Mouse (Mus musculus): ENCODE measurements at regions not wholly inside any gene's neighbourhood (a gene's known extent, or its start where the extent isn't known, plus 50 kb on each side); places are given as distances from the start of the nearest gene placed in this dataset.

GRCm38 (mm10) chr5:26451306-26451705 lies 193.8 kb downstream of the Gm7361 start:
- no peak for ATAC-seq (ENCODE audit: low read depth)
- 69% methylated on average over 1 of the region's 1 CpGs for WGBS

GRCm38 (mm10) chr5:26457627-26458026 lies 200.1 kb downstream of the Gm7361 start:
- DNase-seq (ENCODE audit: low spot score) (no peak), ATAC-seq (ENCODE audit: low read depth) (no peak)
- Histone ChIP-seq H3K9ac (ENCODE audit: low read depth, low read length) (no peak overlapping the region), H3K27me3 (replicated peaks; ENCODE audit: control insufficient read depth, insufficient read depth, low read length) (no peaks in the 10 kb centered on the region), H3K9me3 (ENCODE audit: control insufficient read depth, low read length) (no peaks in the 10 kb centered on the region), H3K4me3 (ENCODE audit: low read depth, low read length) (no peak overlapping the region), H3K4me2 (ENCODE audit: low read depth, low read length) (no peak overlapping the region), H3K36me3 (ENCODE audit: control insufficient read depth, insufficient read depth, low read length) (no peaks in the 10 kb centered on the region), H3K27ac (replicated peaks; ENCODE audit: low read depth, low read length) (no peak overlapping the region), H3K4me1 (ENCODE audit: control insufficient read depth, insufficient read depth, low read length) (no peaks in the 10 kb centered on the region)
- 80% methylated on average over 4 of the region's 4 CpGs for WGBS

More at GRCm38 (mm10) chr5:26451306-26451705, 193.8 kb downstream of the Gm7361 start:
- Histone ChIP-seq H3K36me3 (ENCODE audit: control insufficient read depth, insufficient read depth, low read length) (no peaks in the 10 kb centered on the region), H3K9ac (ENCODE audit: low read depth, low read length) (no peak overlapping the region), H3K27ac (replicated peaks; ENCODE audit: low read depth, low read length) (no peak overlapping the region), H3K9me3 (ENCODE audit: control insufficient read depth, low read length) (no peaks in the 10 kb centered on the region), H3K27me3 (replicated peaks; ENCODE audit: control insufficient read depth, insufficient read depth, low read length) (no peaks in the 10 kb centered on the region), H3K4me1 (ENCODE audit: control insufficient read depth, insufficient read depth, low read length) (no peaks in the 10 kb centered on the region), H3K4me3 (ENCODE audit: low read depth, low read length) (no peak overlapping the region), H3K4me2 (ENCODE audit: low read depth, low read length) (no peak overlapping the region)
- no peak for DNase-seq (ENCODE audit: low spot score)

GRCm38 (mm10) chr5:26466666-26467065 lies 209.2 kb downstream of the Gm7361 start:
- Histone ChIP-seq H3K27ac (replicated peaks; ENCODE audit: low read depth, low read length) (no peak overlapping the region), H3K36me3 (ENCODE audit: control insufficient read depth, insufficient read depth, low read length) (no peaks in the 10 kb centered on the region), H3K4me1 (ENCODE audit: control insufficient read depth, insufficient read depth, low read length) (no peaks in the 10 kb centered on the region), H3K4me2 (ENCODE audit: low read depth, low read length) (no peak overlapping the region), H3K9me3 (ENCODE audit: control insufficient read depth, low read length) (no peaks in the 10 kb centered on the region), H3K27me3 (replicated peaks; ENCODE audit: control insufficient read depth, insufficient read depth, low read length) (no peaks in the 10 kb centered on the region), H3K9ac (ENCODE audit: low read depth, low read length) (no peak overlapping the region), H3K4me3 (ENCODE audit: low read depth, low read length) (no peak overlapping the region)
- 78% methylated on average over 1 of the region's 1 CpGs for WGBS
- ATAC-seq (ENCODE audit: low read depth) (no peak), DNase-seq (ENCODE audit: low spot score) (no peak)

- Histone ChIP-seq H3K27me3 (replicated peaks; ENCODE audit: control insufficient read depth, insufficient read depth, low read length) (no peaks in the 10 kb centered on the region), H3K36me3 (ENCODE audit: control insufficient read depth, insufficient read depth, low read length) (no peaks in the 10 kb centered on the region), H3K4me2 (ENCODE audit: low read depth, low read length) (no peak overlapping the region), H3K27ac (replicated peaks; ENCODE audit: low read depth, low read length) (no peak overlapping the region), H3K4me1 (ENCODE audit: control insufficient read depth, insufficient read depth, low read length) (no peaks in the 10 kb centered on the region), H3K4me3 (ENCODE audit: low read depth, low read length) (no peak overlapping the region), H3K9me3 (ENCODE audit: control insufficient read depth, low read length) (no peaks in the 10 kb centered on the region), H3K9ac (ENCODE audit: low read depth, low read length) (no peak overlapping the region)
- ATAC-seq (ENCODE audit: low read depth) = no peak
- DNase-seq (ENCODE audit: low spot score) = no peak
- WGBS = 65% methylated on average over 2 of the region's 2 CpGs
Observed at GRCm38 (mm10) chr5:26485726-26486125, 228.2 kb downstream of the Gm7361 start.

- WGBS = 70% methylated on average over 2 of the region's 2 CpGs
Observed at GRCm38 (mm10) chr5:26494003-26494402, 236.5 kb downstream of the Gm7361 start.

GRCm38 (mm10) chr5:26497641-26498430 lies 240.3 kb downstream of the Gm7361 start:
- no peak overlapping the region for H3K4me3 ChIP-seq (ENCODE audit: low read depth, low read length)
- H3K9ac ChIP-seq (ENCODE audit: low read depth, low read length) = no peak overlapping the region
- no peak for DNase-seq (ENCODE audit: low spot score)
- H3K9me3 ChIP-seq (ENCODE audit: control insufficient read depth, low read length) = no peaks in the 10 kb centered on the region
- no peaks in the 10 kb centered on the region for H3K27me3 ChIP-seq (replicated peaks; ENCODE audit: control insufficient read depth, insufficient read depth, low read length)
- no peaks in the 10 kb centered on the region for H3K36me3 ChIP-seq (ENCODE audit: control insufficient read depth, insufficient read depth, low read length)
- no peak for ATAC-seq (ENCODE audit: low read depth)
- H3K4me1 ChIP-seq (ENCODE audit: control insufficient read depth, insufficient read depth, low read length) = no peaks in the 10 kb centered on the region
- H3K4me2 ChIP-seq (ENCODE audit: low read depth, low read length) = no peak overlapping the region
- H3K27ac ChIP-seq (replicated peaks; ENCODE audit: low read depth, low read length) = no peak overlapping the region
- WGBS = 64% methylated on average over 2 of the region's 2 CpGs

More at GRCm38 (mm10) chr5:26494003-26494402, 236.5 kb downstream of the Gm7361 start:
- DNase-seq (ENCODE audit: low spot score) (no peak), ATAC-seq (ENCODE audit: low read depth) (no peak)
- Histone ChIP-seq H3K9me3 (ENCODE audit: control insufficient read depth, low read length) (no peaks in the 10 kb centered on the region), H3K4me1 (ENCODE audit: control insufficient read depth, insufficient read depth, low read length) (no peaks in the 10 kb centered on the region), H3K36me3 (ENCODE audit: control insufficient read depth, insufficient read depth, low read length) (no peaks in the 10 kb centered on the region), H3K9ac (ENCODE audit: low read depth, low read length) (no peak overlapping the region), H3K27ac (replicated peaks; ENCODE audit: low read depth, low read length) (no peak overlapping the region), H3K4me3 (ENCODE audit: low read depth, low read length) (no peak overlapping the region), H3K27me3 (replicated peaks; ENCODE audit: control insufficient read depth, insufficient read depth, low read length) (no peaks in the 10 kb centered on the region), H3K4me2 (ENCODE audit: low read depth, low read length) (no peak overlapping the region)

- H3K27ac ChIP-seq (replicated peaks; ENCODE audit: low read depth, low read length) = no peak overlapping the region
- no peak overlapping the region for H3K4me3 ChIP-seq (ENCODE audit: low read depth, low read length)
- H3K9ac ChIP-seq (ENCODE audit: low read depth, low read length) = no peak overlapping the region
- no peaks in the 10 kb centered on the region for H3K36me3 ChIP-seq (ENCODE audit: control insufficient read depth, insufficient read depth, low read length)
- H3K27me3 ChIP-seq (replicated peaks; ENCODE audit: control insufficient read depth, insufficient read depth, low read length) = no peaks in the 10 kb centered on the region
- H3K4me2 ChIP-seq (ENCODE audit: low read depth, low read length) = no peak overlapping the region
- no peaks in the 10 kb centered on the region for H3K4me1 ChIP-seq (ENCODE audit: control insufficient read depth, insufficient read depth, low read length)
- DNase-seq (ENCODE audit: low spot score) (no peak), ATAC-seq (ENCODE audit: low read depth) (no peak)
- H3K9me3 ChIP-seq (ENCODE audit: control insufficient read depth, low read length) = no peaks in the 10 kb centered on the region
- 71% methylated on average over 1 of the region's 1 CpGs for WGBS
Observed at GRCm38 (mm10) chr5:26509525-26510168, 252.2 kb downstream of the Gm7361 start.

- H3K4me3 ChIP-seq (ENCODE audit: low read depth, low read length) = no peak overlapping the region
- WGBS = 41% methylated on average over 5 of the region's 5 CpGs
- H3K9ac ChIP-seq (ENCODE audit: low read depth, low read length) = no peak overlapping the region
- no peaks in the 10 kb centered on the region for H3K27me3 ChIP-seq (replicated peaks; ENCODE audit: control insufficient read depth, insufficient read depth, low read length)
- no peaks in the 10 kb centered on the region for H3K36me3 ChIP-seq (ENCODE audit: control insufficient read depth, insufficient read depth, low read length)
- H3K4me2 ChIP-seq (ENCODE audit: low read depth, low read length) = no peak overlapping the region
- H3K9me3 ChIP-seq (ENCODE audit: control insufficient read depth, low read length) = no peaks in the 10 kb centered on the region
- no peak for DNase-seq (ENCODE audit: low spot score)
- ATAC-seq (ENCODE audit: low read depth) = no peak
- H3K4me1 ChIP-seq (ENCODE audit: control insufficient read depth, insufficient read depth, low read length) = no peaks in the 10 kb centered on the region
- no peak overlapping the region for H3K27ac ChIP-seq (replicated peaks; ENCODE audit: low read depth, low read length)
Observed at GRCm38 (mm10) chr5:26513039-26513955, 255.8 kb downstream of the Gm7361 start.

Data from embryonic facial prominence, embryonic 14.5 days (tissue).